Comparison of ENCODE assay signal across 9 mouse cellular contexts in genomic region chr2:77316961-77317360, GRCm38 (mm10). TPM values are rescaled to one million over a fixed set of nuclear protein-coding genes. Genes with fewer than 3 reads are reported as not detected.
DNase-seq lines count a peak whose midpoint lies in the region; ATAC-seq lines count a peak whose summit lies in the region.
"Had no signal": no experiment of that assay in that cellular context is flagged by ENCODE, and none has a peak within 500 bp of the region (broad histone marks: within the 10 kb centered on the region; RNA-seq: fewer than 3 reads in every experiment).

No protein-coding gene starts in this region.

- no peaks in the 10 kb centered on the region for H3K9me3 ChIP-seq in heart, embryonic 15.5 days (replicated peaks)
- H3K9me3 ChIP-seq in midbrain, embryonic 15.5 days: no peaks in the 10 kb centered on the region

- H3K27me3 ChIP-seq in heart, embryonic 15.5 days: no peaks in the 10 kb centered on the region
- H3K27me3 ChIP-seq in midbrain, embryonic 15.5 days (replicated peaks): no peaks in the 10 kb centered on the region
- H3K27me3 ChIP-seq: embryonic facial prominence, embryonic 13.5 days had no signal

- intact Hi-C loops in left cerebral cortex, postnatal 4 days (cut with DNase I): no loop called here

- peaks cover 22% of the 10 kb centered on the region for H3K4me1 ChIP-seq in heart, embryonic 15.5 days (replicated peaks)
- H3K4me1 ChIP-seq in midbrain, embryonic 15.5 days: peaks cover 6% of the 10 kb centered on the region
- H3K4me1 ChIP-seq: embryonic facial prominence, embryonic 13.5 days had no signal

- no peak overlapping the region for H3K4me3 ChIP-seq in heart, embryonic 15.5 days
- no peak overlapping the region for H3K4me3 ChIP-seq in midbrain, embryonic 15.5 days
- H3K4me3 ChIP-seq: embryonic facial prominence, embryonic 13.5 days had no signal

- H3K4me2 ChIP-seq in heart, embryonic 15.5 days: peak overlapping the region; percentile 0; the same call in 1 of the 2 replicates
- H3K4me2 ChIP-seq in midbrain, embryonic 15.5 days: no peak overlapping the region
- H3K4me2 ChIP-seq: embryonic facial prominence, embryonic 13.5 days had no signal

- peak; percentile 73 for ATAC-seq in heart, embryonic 15.5 days (replicated peaks; ENCODE audit: insufficient number of reproducible peaks, insufficient read depth, low FRiP score, low read depth)
- peak; percentile 74; the same call in 1 of the 2 replicates for ATAC-seq in midbrain, embryonic 15.5 days (replicated peaks)

- H3K36me3 ChIP-seq in heart, embryonic 15.5 days: no peaks in the 10 kb centered on the region
- no peaks in the 10 kb centered on the region for H3K36me3 ChIP-seq in midbrain, embryonic 15.5 days (replicated peaks)
- H3K36me3 ChIP-seq: embryonic facial prominence, embryonic 13.5 days had no signal

- H3K27ac ChIP-seq in heart, embryonic 15.5 days: peak overlapping the region; percentile 46
- 0 out of 2 replicates have a peak overlapping the region, but pooled peaks have one; percentile 15 for H3K27ac ChIP-seq in midbrain, embryonic 15.5 days
- H3K27ac ChIP-seq: embryonic facial prominence, embryonic 13.5 days had no signal

- WGBS in heart, embryonic 15.5 days: 19% methylated on average over 7 of the region's 7 CpGs
- WGBS in midbrain, embryonic 15.5 days: 34% methylated on average over 7 of the region's 7 CpGs

- peak; percentile 20 for DNase-seq in adrenal gland, postnatal 14 days
- no peak for DNase-seq in adrenal gland, adult 18-20 months (ENCODE audit: low spot score in 2 of 2)
- DNase-seq in left cerebral cortex, postnatal 4 days: peak; percentile 81
- no peak for DNase-seq in left cerebral cortex, adult 18-20 months (ENCODE audit: low spot score in 2 of 2)
- DNase-seq in layer of hippocampus, adult 11-12 months (ENCODE audit: low spot score): no peak
- DNase-seq in adrenal gland, postnatal 25 days: no peak

- no peak overlapping the region for H3K9ac ChIP-seq in heart, embryonic 15.5 days
- H3K9ac ChIP-seq in midbrain, embryonic 15.5 days: no peak overlapping the region
- H3K9ac ChIP-seq: embryonic facial prominence, embryonic 13.5 days had no signal

RNA-seq across cellular contexts. Expression of gene Sestd1, which starts 36.6 kb away (rescaled TPM):
- total RNA-seq in adrenal gland, postnatal 14 days (2021): 15.5 and 17.8 TPM in 2 replicates
- total RNA-seq in adrenal gland, adult 18-20 months (2021): 10 to 100 TPM; 12.6 to 18.9 TPM
- 100 to 1,000 TPM; 128 to 132 TPM for total RNA-seq in left cerebral cortex, postnatal 4 days (2021)
- total RNA-seq in left cerebral cortex, adult 18-20 months (2021): 10 to 100 TPM; 48.2 to 54.6 TPM
- 9.7 and 11.8 TPM in 2 replicates for polyA plus RNA-seq in heart, embryonic 15.5 days (2015; fragmentation: Nextera tagmentation; extraction: Ambion mirVana)
- 36.3 and 38.1 TPM in 2 replicates for polyA plus RNA-seq in midbrain, embryonic 15.5 days (2015; fragmentation: Nextera tagmentation; extraction: Ambion mirVana)
- total RNA-seq in adrenal gland, postnatal 25 days (2021): 15.3 and 20.3 TPM in 2 replicates

Comparison
In these comparisons a context has a peak if more than half of its experiments do, and no peak if none do; other contexts are left out.
1. DNase-seq: peak in adrenal gland, postnatal 14 days (single experiment) and left cerebral cortex, postnatal 4 days (single experiment); none in adrenal gland, adult 18-20 months (0 of 2), left cerebral cortex, adult 18-20 months (0 of 2), layer of hippocampus, adult 11-12 months (single experiment) and adrenal gland, postnatal 25 days (single experiment).